In the genomic region with DNA sequence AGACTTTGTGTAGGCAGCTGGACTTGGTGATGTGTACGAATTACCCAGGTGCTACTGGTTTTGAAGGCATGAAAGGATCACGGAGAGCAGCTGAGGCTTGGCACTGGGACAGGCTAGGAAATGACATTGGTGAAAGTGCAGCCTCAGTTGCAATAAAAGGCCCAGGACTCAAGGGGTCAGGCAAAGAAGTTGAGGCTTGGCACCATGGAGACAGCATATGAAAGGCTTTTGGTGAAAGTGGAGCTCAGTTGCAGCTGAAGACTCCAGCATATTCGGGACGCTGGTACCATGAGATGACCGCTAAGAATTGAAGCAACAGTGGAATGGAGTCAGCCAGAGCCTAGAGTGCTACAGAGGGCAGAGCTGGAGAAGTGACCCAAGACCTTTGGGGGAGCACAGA, we compare ENCODE assay signal across 31 mouse cellular contexts. TPM values are rescaled to one million over a fixed set of nuclear protein-coding genes. Genes with fewer than 3 reads are reported as not detected.
"Had no signal": no experiment of that assay in that cellular context is flagged by ENCODE, and none has a peak within 500 bp of the region (broad histone marks: within the 10 kb centered on the region; RNA-seq: fewer than 3 reads in every experiment).

No protein-coding gene starts in this region.

- DNase-seq: gastrocnemius, postnatal 14 days; gastrocnemius, postnatal 36 days; heart, adult 18-20 months; heart, postnatal 10 days; heart, postnatal 4 days; kidney, adult 11 months; kidney, adult 2 months; kidney, adult 9 months; kidney, postnatal 14 days; kidney, postnatal 36 days; layer of hippocampus, adult 9-11 months; layer of hippocampus, postnatal 36 days; left cerebral cortex, postnatal 4 days had no signal

- H3K27me3 ChIP-seq: hindbrain, embryonic 12.5 days; kidney, embryonic 15.5 days; limb, embryonic 13.5 days; limb, embryonic 15.5 days; liver, embryonic 12.5 days had no signal

- H3K27ac ChIP-seq: hindbrain, embryonic 10.5 days; hindbrain, embryonic 12.5 days; hindbrain, embryonic 14.5 days; kidney, embryonic 15.5 days; kidney, postnatal 0 days; limb, embryonic 13.5 days; limb, embryonic 15.5 days; liver, embryonic 12.5 days; liver, embryonic 14.5 days had no signal

- H3K9ac ChIP-seq: hindbrain, embryonic 12.5 days; hindbrain, embryonic 14.5 days; kidney, embryonic 15.5 days; limb, embryonic 13.5 days; limb, embryonic 15.5 days; liver, embryonic 12.5 days; liver, embryonic 14.5 days had no signal

- H3K4me1 ChIP-seq: hindbrain, embryonic 10.5 days; hindbrain, embryonic 12.5 days; kidney, embryonic 15.5 days; limb, embryonic 13.5 days; limb, embryonic 15.5 days; liver, embryonic 12.5 days had no signal

- ATAC-seq: hindbrain, embryonic 16.5 days; intestine, embryonic 16.5 days; liver, embryonic 12.5 days had no signal

- H3K36me3 ChIP-seq: hindbrain, embryonic 10.5 days; hindbrain, embryonic 12.5 days; kidney, embryonic 15.5 days; limb, embryonic 13.5 days; limb, embryonic 15.5 days; liver, embryonic 12.5 days had no signal

- H3K4me3 ChIP-seq: hindbrain, embryonic 10.5 days; hindbrain, embryonic 12.5 days; kidney, embryonic 15.5 days; limb, embryonic 13.5 days; limb, embryonic 15.5 days; liver, embryonic 12.5 days had no signal

- H3K4me2 ChIP-seq: heart, embryonic 11.5 days; hindbrain, embryonic 12.5 days; hindbrain, embryonic 14.5 days; kidney, embryonic 15.5 days; limb, embryonic 13.5 days; limb, embryonic 15.5 days; liver, embryonic 12.5 days had no signal

- H3K9me3 ChIP-seq: hindbrain, embryonic 10.5 days; hindbrain, embryonic 12.5 days; kidney, embryonic 15.5 days; limb, embryonic 13.5 days; limb, embryonic 15.5 days; liver, embryonic 12.5 days had no signal

RNA-seq across cellular contexts. Expression of a gene that starts 39.8 kb away (rescaled TPM):
- total RNA-seq: gastrocnemius, postnatal 14 days; heart, postnatal 10 days; heart, postnatal 4 days; layer of hippocampus, postnatal 14 days; left cerebral cortex, postnatal 4 days; liver, adult 2 months had no signal
- polyA plus RNA-seq: heart, embryonic 11.5 days; heart, embryonic 14.5 days; hindbrain, embryonic 10.5 days; hindbrain, embryonic 14.5 days; intestine, embryonic 14.5 days; intestine, embryonic 16.5 days; kidney, embryonic 15.5 days; kidney, postnatal 0 days; large intestine, adult 2 months; limb, embryonic 11.5 days; limb, embryonic 15.5 days; liver, adult 2 months; liver, embryonic 14.5 days had no signal
